16 mouse cellular contexts compared by ENCODE assay signal in the genomic region with DNA sequence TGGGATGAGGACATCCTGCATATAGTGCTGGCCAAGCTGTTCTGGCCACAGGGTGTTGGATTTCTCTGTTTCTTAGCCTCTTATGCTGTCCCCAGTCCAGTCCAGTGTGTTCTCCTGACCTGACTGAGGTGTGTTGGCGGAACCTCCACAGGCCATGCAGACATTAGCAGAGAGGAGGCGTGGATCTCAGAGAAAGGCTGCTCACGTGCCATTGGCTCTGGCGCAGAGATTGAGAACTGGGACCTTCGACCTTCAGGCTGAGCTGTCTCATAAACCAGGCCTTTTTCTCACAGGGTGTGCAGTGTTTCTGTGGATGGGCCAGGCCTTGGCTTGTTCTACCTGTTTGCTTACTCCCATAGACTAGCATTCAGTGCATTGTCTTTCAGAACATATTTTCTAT.
DNase-seq lines count a peak whose midpoint lies in the region; ATAC-seq and TF ChIP-seq lines count a peak whose summit lies in the region.
"Had no signal": no experiment of that assay in that cellular context is flagged by ENCODE, and none has a peak within 500 bp of the region (broad histone marks: within the 10 kb centered on the region; RNA-seq: fewer than 3 reads in every experiment).

No protein-coding gene starts in this region.

- no peak for DNase-seq in embryonic facial prominence, embryonic 10.5 days (ENCODE audit: low spot score)
- DNase-seq in fat pad, adult 2 months (ENCODE audit: extremely low read depth, low read depth, low spot score): peak; percentile 47
- DNase-seq in adipocyte (ENCODE audit: low spot score): no peak
- DNase-seq in hindbrain, embryonic 10.5 days (ENCODE audit: low spot score): no peak
- DNase-seq: cerebellum, adult 18-20 months; gastrocnemius, postnatal 25 days had no signal

- no peaks in the 10 kb centered on the region for H3K36me3 ChIP-seq in embryonic facial prominence, embryonic 13.5 days
- H3K36me3 ChIP-seq in embryonic facial prominence, embryonic 10.5 days (replicated peaks): no peaks in the 10 kb centered on the region
- H3K36me3 ChIP-seq in kidney, embryonic 16.5 days (ENCODE audit: insufficient read depth, low read length): no peaks in the 10 kb centered on the region
- no peaks in the 10 kb centered on the region for H3K36me3 ChIP-seq in small intestine, adult 2 months (ENCODE audit: control insufficient read depth, insufficient read depth, low read length)
- H3K36me3 ChIP-seq in neural tube, embryonic 15.5 days: no peaks in the 10 kb centered on the region
- no peaks in the 10 kb centered on the region for H3K36me3 ChIP-seq in hindbrain, embryonic 10.5 days
- H3K36me3 ChIP-seq: hindbrain, embryonic 12.5 days; limb, embryonic 13.5 days; midbrain, embryonic 12.5 days had no signal

- WGBS in embryonic facial prominence, embryonic 13.5 days: 72% methylated on average over 5 of the region's 5 CpGs
- WGBS in embryonic facial prominence, embryonic 10.5 days: 82% methylated on average over 5 of the region's 5 CpGs
- WGBS in kidney, embryonic 16.5 days: 59% methylated on average over 5 of the region's 5 CpGs
- WGBS in small intestine, adult 2 months: 29% methylated on average over 5 of the region's 5 CpGs
- WGBS in neural tube, embryonic 15.5 days: 77% methylated on average over 5 of the region's 5 CpGs
- WGBS in hindbrain, embryonic 10.5 days: 80% methylated on average over 5 of the region's 5 CpGs

- no peak for ATAC-seq in embryonic facial prominence, embryonic 13.5 days (ENCODE audit: insufficient number of reproducible peaks, insufficient read depth, low FRiP score, low TSS enrichment, low read depth)
- ATAC-seq in kidney, embryonic 16.5 days (ENCODE audit: low FRiP score, low TSS enrichment): no peak
- ATAC-seq in neural tube, embryonic 15.5 days (ENCODE audit: low FRiP score): no peak

- peak overlapping the region; percentile 72 for H3K27ac ChIP-seq in embryonic facial prominence, embryonic 13.5 days
- no peak overlapping the region for H3K27ac ChIP-seq in embryonic facial prominence, embryonic 10.5 days (replicated peaks)
- H3K27ac ChIP-seq in kidney, embryonic 16.5 days (ENCODE audit: low read length): 0 out of 2 replicates have a peak overlapping the region, but pooled peaks have one; percentile 18
- H3K27ac ChIP-seq in small intestine, adult 2 months (ENCODE audit: insufficient read depth, low read depth, low read length): peak overlapping the region; percentile 93
- H3K27ac ChIP-seq in neural tube, embryonic 15.5 days (replicated peaks): no peak overlapping the region
- H3K27ac ChIP-seq in hindbrain, embryonic 10.5 days: no peak overlapping the region
- H3K27ac ChIP-seq: hindbrain, embryonic 12.5 days; limb, embryonic 13.5 days; midbrain, embryonic 12.5 days had no signal

- TF ChIP-seq POLR2A in small intestine, adult 2 months (IDR thresholded peaks at IDR 0.05; ENCODE audit: low read depth, low read length): peak; percentile 35; the same call in 1 of the 2 replicates

- peaks cover 21% of the 10 kb centered on the region; the same call in 1 of the 2 replicates for H3K4me1 ChIP-seq in embryonic facial prominence, embryonic 13.5 days
- no peaks in the 10 kb centered on the region for H3K4me1 ChIP-seq in embryonic facial prominence, embryonic 10.5 days
- H3K4me1 ChIP-seq in kidney, embryonic 16.5 days (ENCODE audit: insufficient read depth, low read length): peaks cover 5% of the 10 kb centered on the region; the same call in 1 of the 2 replicates
- H3K4me1 ChIP-seq in small intestine, adult 2 months (ENCODE audit: control insufficient read depth, insufficient read depth, insufficient read length, low read length): peaks cover 14% of the 10 kb centered on the region
- no peaks in the 10 kb centered on the region for H3K4me1 ChIP-seq in neural tube, embryonic 15.5 days
- 0 out of 2 replicates have a peak, but pooled peaks cover 9% of the 10 kb centered on the region for H3K4me1 ChIP-seq in hindbrain, embryonic 10.5 days (replicated peaks)
- H3K4me1 ChIP-seq: midbrain, embryonic 12.5 days had no signal

- no peak overlapping the region for H3K4me2 ChIP-seq in embryonic facial prominence, embryonic 13.5 days
- no peak overlapping the region for H3K4me2 ChIP-seq in kidney, embryonic 16.5 days (replicated peaks; ENCODE audit: low read depth, low read length)
- H3K4me2 ChIP-seq in neural tube, embryonic 15.5 days: no peak overlapping the region
- H3K4me2 ChIP-seq: hindbrain, embryonic 12.5 days; limb, embryonic 13.5 days; midbrain, embryonic 12.5 days had no signal

- H3K4me3 ChIP-seq in embryonic facial prominence, embryonic 13.5 days: no peak overlapping the region
- H3K4me3 ChIP-seq in embryonic facial prominence, embryonic 10.5 days: no peak overlapping the region
- H3K4me3 ChIP-seq in kidney, embryonic 16.5 days (ENCODE audit: low read length): no peak overlapping the region
- H3K4me3 ChIP-seq in small intestine, adult 2 months (ENCODE audit: low read depth, low read length): peak overlapping the region; percentile 60
- no peak overlapping the region for H3K4me3 ChIP-seq in neural tube, embryonic 15.5 days (replicated peaks)
- H3K4me3 ChIP-seq in hindbrain, embryonic 10.5 days: no peak overlapping the region
- H3K4me3 ChIP-seq: hindbrain, embryonic 12.5 days; limb, embryonic 13.5 days; midbrain, embryonic 12.5 days; myocyte had no signal

- H3K9me3 ChIP-seq in embryonic facial prominence, embryonic 13.5 days: no peaks in the 10 kb centered on the region
- no peaks in the 10 kb centered on the region for H3K9me3 ChIP-seq in embryonic facial prominence, embryonic 10.5 days
- H3K9me3 ChIP-seq in kidney, embryonic 16.5 days (ENCODE audit: low read length): no peaks in the 10 kb centered on the region
- H3K9me3 ChIP-seq in neural tube, embryonic 15.5 days (replicated peaks): no peaks in the 10 kb centered on the region
- H3K9me3 ChIP-seq in hindbrain, embryonic 10.5 days: no peaks in the 10 kb centered on the region
- H3K9me3 ChIP-seq: hindbrain, embryonic 12.5 days; limb, embryonic 13.5 days; midbrain, embryonic 12.5 days had no signal

- H3K27me3 ChIP-seq in embryonic facial prominence, embryonic 13.5 days: no peaks in the 10 kb centered on the region; the same call in 1 of the 2 replicates
- H3K27me3 ChIP-seq in embryonic facial prominence, embryonic 10.5 days (replicated peaks; ENCODE audit: low read depth, poor library complexity, severe bottlenecking): no peaks in the 10 kb centered on the region
- no peaks in the 10 kb centered on the region for H3K27me3 ChIP-seq in kidney, embryonic 16.5 days (ENCODE audit: insufficient read depth, low read length)
- no peaks in the 10 kb centered on the region for H3K27me3 ChIP-seq in small intestine, adult 2 months (ENCODE audit: control insufficient read depth, insufficient read depth, low read length)
- H3K27me3 ChIP-seq in neural tube, embryonic 15.5 days (replicated peaks): no peaks in the 10 kb centered on the region
- H3K27me3 ChIP-seq in hindbrain, embryonic 10.5 days (ENCODE audit: insufficient read depth, poor library complexity, severe bottlenecking): no peaks in the 10 kb centered on the region
- H3K27me3 ChIP-seq: CH12.LX; hindbrain, embryonic 12.5 days; limb, embryonic 13.5 days; midbrain, embryonic 12.5 days had no signal

- H3K9ac ChIP-seq in embryonic facial prominence, embryonic 13.5 days: no peak overlapping the region
- H3K9ac ChIP-seq in kidney, embryonic 16.5 days (replicated peaks; ENCODE audit: low read length): no peak overlapping the region
- no peak overlapping the region for H3K9ac ChIP-seq in neural tube, embryonic 15.5 days (replicated peaks)
- H3K9ac ChIP-seq: forebrain, postnatal 0 days; hindbrain, embryonic 12.5 days; limb, embryonic 13.5 days; midbrain, embryonic 12.5 days had no signal

- TF ChIP-seq CTCF in small intestine, adult 2 months (IDR thresholded peaks at IDR 0.05; ENCODE audit: extremely low read depth, insufficient read length, insufficient replicate concordance, low read depth, low read length): no peak

Comparison
In these comparisons a context has a peak if more than half of its experiments do, and no peak if none do; other contexts are left out.
1. H3K27ac ChIP-seq: peak in embryonic facial prominence, embryonic 13.5 days (single experiment), kidney, embryonic 16.5 days (single experiment) and small intestine, adult 2 months (single experiment); none in embryonic facial prominence, embryonic 10.5 days (single experiment), neural tube, embryonic 15.5 days (single experiment) and hindbrain, embryonic 10.5 days (single experiment).